Mouse (Mus musculus) erythroblast, embryonic 14.5 days (primary cell): ENCODE data around the gene Spink4. TPM values are rescaled to one million over a fixed set of nuclear protein-coding genes. Genes with fewer than 3 reads are reported as not detected.

Source experiments
- H3K27me3 ChIP-seq: 2 replicates; pipeline ENCODE4 v1.6.1; 2012; ENCODE audit warnings: inconsistent platforms; ENCODE audit not compliant: control insufficient read depth
- H3K36me3 ChIP-seq: 2 replicates; pipeline ENCODE4 v1.6.1; 2012; ENCODE audit warnings: mild to moderate bottlenecking, inconsistent platforms; ENCODE audit not compliant: control insufficient read depth
- H3K4me1 ChIP-seq: 2 replicates; pipeline ENCODE4 v1.6.1; 2012; ENCODE audit warnings: inconsistent platforms; ENCODE audit not compliant: control insufficient read depth
- H3K4me3 ChIP-seq: replicated peaks from 2 replicates; pipeline ENCODE3; 2012; ENCODE audit warnings: moderate library complexity, mild to moderate bottlenecking, inconsistent platforms
- H3K9me3 ChIP-seq: 2 replicates; pipeline ENCODE4 v1.6.1; 2012; ENCODE audit warnings: low read length, inconsistent platforms, mixed read lengths; ENCODE audit not compliant: control insufficient read depth
- GATA1 ChIP-seq: IDR thresholded peaks from 2 replicates; pipeline ENCODE4 v1.6.1; 2012; ENCODE audit warnings: low read length, inconsistent platforms, mixed read lengths
- TAL1 ChIP-seq: IDR thresholded peaks from 3 replicates; pipeline ENCODE4 v1.6.1; 2012; ENCODE audit warnings: low read length, inconsistent platforms, mixed read lengths
- polyA plus RNA-seq: library from polyadenylated mRNA; stranded (reverse); fragments of >175 nt; gene quantifications from 2 replicates; pipeline ENCODE4 v1.2.3, GENCODE M21; 2012

Spink4 gene
- polyA plus RNA-seq, 1 experiment: not detected

DNA sequence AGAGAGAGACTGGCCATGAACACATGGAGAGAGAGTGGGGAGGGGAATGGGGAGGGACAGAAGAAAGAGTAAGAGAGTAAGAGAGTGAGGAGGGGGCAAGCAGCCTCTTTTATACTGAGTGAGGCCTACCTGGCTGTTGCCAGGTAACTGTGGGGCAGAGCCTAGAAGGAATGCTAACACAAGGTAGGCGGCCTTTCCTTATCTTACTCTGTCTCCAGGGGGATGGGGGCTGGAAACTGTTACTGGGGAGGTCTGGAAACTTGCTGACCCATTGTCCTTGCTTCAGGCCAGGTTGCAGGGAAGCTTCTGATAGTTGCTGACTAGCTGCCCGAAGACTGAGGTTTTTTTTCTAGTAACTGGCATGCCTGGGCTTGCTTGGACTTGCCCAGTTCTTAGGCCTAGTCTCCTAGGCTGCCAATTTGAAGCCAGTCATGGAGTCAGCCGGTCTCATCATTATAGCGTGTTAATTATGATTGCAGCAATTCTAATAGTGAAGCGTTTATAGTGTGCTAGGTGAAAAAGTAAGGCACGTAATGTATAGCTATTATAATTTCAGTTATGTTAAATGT lies 21.3 kb upstream of the Spink4 start:
- no peaks in the 10 kb centered on the region for H3K27me3 ChIP-seq
- H3K9me3 ChIP-seq: peaks cover 5% of the 10 kb centered on the region; the same call in 1 of the 2 replicates
- TF ChIP-seq TAL1 (no peak), GATA1 (no peak)
- no peak overlapping the region for H3K4me3 ChIP-seq
- H3K4me1 ChIP-seq: peaks cover 11% of the 10 kb centered on the region
- no peaks in the 10 kb centered on the region for H3K36me3 ChIP-seq

DNA sequence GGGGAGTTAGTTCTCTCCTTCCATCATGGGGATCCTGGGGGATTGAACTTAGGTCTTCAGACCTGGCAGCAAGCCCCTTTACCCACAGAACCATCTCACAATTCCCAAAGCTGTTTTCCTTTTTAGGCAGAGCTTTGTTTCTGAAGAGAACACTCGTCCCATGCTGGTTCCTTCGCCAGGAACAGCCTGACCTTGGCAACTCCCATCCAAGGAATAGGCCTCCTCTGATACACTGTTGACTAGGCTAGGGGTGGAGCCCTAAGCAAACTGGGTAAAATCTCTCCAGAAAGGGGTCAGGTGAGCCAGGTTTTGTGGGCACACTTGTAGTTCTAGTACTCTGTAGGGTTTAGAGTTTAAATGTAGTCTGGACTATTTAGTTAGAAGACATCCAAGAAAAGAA lies 20.6 kb upstream of the Spink4 start:
- no peak overlapping the region for H3K4me3 ChIP-seq
- no peaks in the 10 kb centered on the region for H3K36me3 ChIP-seq
- no peak for TF ChIP-seq GATA1
- TF ChIP-seq TAL1: no peak
- peaks cover 5% of the 10 kb centered on the region; the same call in 1 of the 2 replicates for H3K9me3 ChIP-seq
- no peaks in the 10 kb centered on the region for H3K27me3 ChIP-seq
- peaks cover 11% of the 10 kb centered on the region for H3K4me1 ChIP-seq

DNA sequence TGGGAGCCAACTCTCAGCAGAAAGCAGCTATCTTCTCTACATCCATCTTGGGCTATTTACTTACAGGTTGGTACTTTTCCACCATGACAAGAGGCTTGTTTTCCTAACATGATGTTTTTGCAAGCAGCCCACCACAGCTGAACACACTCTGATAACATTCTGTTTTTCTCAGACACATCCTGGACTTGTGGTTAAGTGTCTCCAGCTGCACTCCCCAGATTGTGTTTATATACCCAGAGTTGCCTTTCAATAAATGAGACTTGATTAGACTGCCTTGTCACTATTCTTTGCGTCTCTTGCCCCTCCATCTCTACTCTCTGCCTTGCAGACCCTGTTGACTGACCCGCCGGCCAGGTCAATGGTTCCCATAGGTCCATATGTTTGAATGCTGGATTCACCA lies 19.8 kb upstream of the Spink4 start:
- H3K9me3 ChIP-seq: peaks cover 5% of the 10 kb centered on the region; the same call in 1 of the 2 replicates
- peaks cover 11% of the 10 kb centered on the region for H3K4me1 ChIP-seq
- no peaks in the 10 kb centered on the region for H3K27me3 ChIP-seq
- H3K36me3 ChIP-seq: no peaks in the 10 kb centered on the region
- no peak overlapping the region for H3K4me3 ChIP-seq
- TF ChIP-seq GATA1 (no peak), TAL1 (no peak)

DNA sequence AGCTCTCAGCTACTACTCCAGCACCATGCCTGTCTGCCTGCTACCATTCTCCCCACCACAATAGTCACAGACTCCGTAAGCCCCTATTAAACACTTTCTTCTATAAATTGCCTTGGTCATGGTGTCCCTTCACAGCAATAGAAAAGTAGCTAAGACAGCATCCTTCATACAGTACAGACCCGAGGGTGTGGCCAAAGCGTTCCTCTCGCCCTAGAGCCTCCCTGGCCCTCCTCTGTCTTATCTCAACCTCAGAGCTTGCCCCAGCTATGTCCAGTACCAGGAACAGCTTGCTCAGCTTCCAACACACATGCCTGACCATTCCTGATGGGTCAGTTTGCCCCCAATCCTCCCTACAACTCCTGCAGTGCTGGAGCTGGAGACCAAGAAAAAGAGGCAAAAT lies 19.2 kb upstream of the Spink4 start:
- Histone ChIP-seq H3K36me3 (no peaks in the 10 kb centered on the region), H3K27me3 (no peaks in the 10 kb centered on the region), H3K4me1 (peaks cover 11% of the 10 kb centered on the region), H3K4me3 (no peak overlapping the region), H3K9me3 (peaks cover 3% of the 10 kb centered on the region; the same call in 1 of the 2 replicates)
- TF ChIP-seq TAL1 (no peak), GATA1 (no peak)

DNA sequence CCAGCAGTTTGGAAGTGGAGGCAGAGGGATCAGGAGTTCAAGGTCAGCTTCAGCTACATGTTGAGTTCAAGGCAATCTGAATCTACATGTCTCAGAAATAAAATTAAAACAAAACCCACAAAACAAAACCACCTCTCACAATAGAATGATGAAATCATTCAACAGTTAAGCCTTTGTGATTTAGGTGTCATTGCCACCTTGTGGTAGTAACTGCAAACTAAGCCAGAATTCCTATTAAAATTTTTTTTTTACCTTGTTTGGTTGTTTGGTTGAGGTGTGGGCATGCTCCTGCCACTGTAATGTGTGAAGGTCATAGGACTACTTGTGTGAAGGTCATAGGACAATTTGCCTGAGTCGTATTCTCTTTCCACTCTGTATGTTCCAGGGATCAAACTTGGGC lies 13.6 kb upstream of the Spink4 start:
- H3K36me3 ChIP-seq: no peaks in the 10 kb centered on the region
- H3K4me1 ChIP-seq: no peaks in the 10 kb centered on the region; the same call in 1 of the 2 replicates
- H3K4me3 ChIP-seq: no peak overlapping the region

DNA sequence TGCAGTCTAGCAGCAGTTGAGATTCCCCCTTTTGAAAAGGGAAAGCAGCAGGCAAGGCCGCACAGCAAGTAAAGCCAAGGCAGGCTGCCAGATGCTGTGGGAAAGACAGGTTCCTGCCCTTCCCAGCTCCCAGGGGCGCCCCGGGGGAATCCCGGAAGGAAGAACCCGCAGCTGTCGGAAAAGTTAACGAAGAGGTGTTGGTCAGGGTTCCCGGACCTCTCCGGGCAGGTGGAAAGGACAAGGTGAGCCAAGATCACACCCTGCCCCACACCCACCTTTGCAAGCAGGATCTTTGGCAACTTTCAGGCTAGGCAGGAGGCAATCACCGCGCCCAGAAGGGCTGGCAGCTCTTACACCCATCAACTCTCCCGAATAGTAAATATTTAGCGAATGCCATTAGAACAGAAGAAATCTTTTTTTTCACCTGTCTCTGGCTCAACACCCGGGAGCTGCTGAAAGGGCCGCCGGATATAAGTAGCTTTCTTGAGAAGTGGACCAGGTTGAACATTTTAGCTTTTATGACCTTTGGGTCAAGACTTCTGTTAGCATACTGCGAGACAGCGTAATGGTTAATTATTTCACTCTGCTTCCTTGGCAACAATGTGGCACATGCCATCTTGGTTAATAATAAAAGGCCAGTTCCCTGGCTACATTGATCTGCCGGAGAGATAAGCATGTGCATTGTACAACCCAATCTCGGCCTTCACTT lies 11.4 kb upstream of the Spink4 start:
- no peak overlapping the region for H3K4me3 ChIP-seq
- H3K27me3 ChIP-seq: no peaks in the 10 kb centered on the region; the same call in 1 of the 2 replicates
- H3K9me3 ChIP-seq: no peaks in the 10 kb centered on the region
- H3K36me3 ChIP-seq: no peaks in the 10 kb centered on the region
- no peaks in the 10 kb centered on the region; the same call in 1 of the 2 replicates for H3K4me1 ChIP-seq
- TF ChIP-seq GATA1: peak; percentile 73
- TF ChIP-seq TAL1: no peak

More for the DNA sequence above, 13.6 kb upstream of the Spink4 start:
- no peaks in the 10 kb centered on the region; the same call in 1 of the 2 replicates for H3K27me3 ChIP-seq
- no peak for TF ChIP-seq GATA1
- no peaks in the 10 kb centered on the region for H3K9me3 ChIP-seq

DNA sequence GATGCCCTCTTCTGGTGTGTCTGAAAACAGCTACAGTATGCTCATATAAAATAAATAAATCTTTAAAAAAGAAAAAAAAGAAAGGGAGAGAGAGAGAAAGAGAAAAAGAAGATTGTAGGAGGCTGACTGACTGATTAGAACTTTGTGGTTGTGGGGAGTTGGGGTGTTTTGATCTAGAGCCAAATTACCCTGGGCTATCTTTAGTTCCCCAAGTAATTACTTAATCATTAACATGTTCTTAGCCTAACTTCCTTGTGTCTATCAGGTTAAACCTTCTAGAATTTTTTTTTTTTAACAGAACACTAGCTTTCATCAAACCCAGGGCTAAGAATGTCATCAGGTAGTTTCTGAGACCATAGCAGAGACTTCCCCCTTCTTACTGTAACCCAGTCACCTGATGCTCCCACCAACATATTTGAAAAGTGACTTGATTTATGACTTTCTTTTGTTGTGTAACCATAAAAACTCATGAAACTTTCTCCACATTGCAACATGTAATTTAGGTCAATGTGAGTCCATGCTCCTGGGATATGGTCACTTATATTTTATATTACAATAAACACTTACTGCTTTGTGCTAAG lies 5.5 kb upstream of the Spink4 start:
- no peak for TF ChIP-seq TAL1
- TF ChIP-seq GATA1: no peak
- Histone ChIP-seq H3K36me3 (no peaks in the 10 kb centered on the region), H3K4me1 (peaks cover 1% of the 10 kb centered on the region), H3K9me3 (peaks cover 4% of the 10 kb centered on the region), H3K4me3 (no peak overlapping the region), H3K27me3 (no peaks in the 10 kb centered on the region; the same call in 1 of the 2 replicates)

DNA sequence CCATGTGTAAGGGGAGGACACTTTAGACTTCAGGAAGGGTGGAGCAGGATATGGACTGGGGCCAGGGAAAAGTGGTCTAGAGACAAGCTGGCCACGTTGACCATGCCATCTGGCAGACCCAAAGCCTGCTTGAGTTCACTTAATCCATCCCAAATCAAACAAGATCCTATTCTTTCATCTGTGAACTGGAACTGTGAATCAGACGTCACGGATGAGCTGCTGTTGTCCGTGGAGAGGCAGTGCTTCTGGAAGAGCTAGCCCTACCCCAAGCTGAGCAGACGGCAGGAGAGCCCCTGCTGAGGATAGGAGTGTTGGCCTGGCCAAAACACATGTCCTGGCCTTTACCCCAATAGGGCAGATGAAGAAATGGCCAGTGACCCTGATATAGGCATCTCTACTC lies 3.9 kb upstream of the Spink4 start:
- Histone ChIP-seq H3K9me3 (peaks cover 4% of the 10 kb centered on the region), H3K4me3 (no peak overlapping the region), H3K27me3 (no peaks in the 10 kb centered on the region), H3K36me3 (no peaks in the 10 kb centered on the region), H3K4me1 (peaks cover 9% of the 10 kb centered on the region)
- TF ChIP-seq GATA1: no peak

DNA sequence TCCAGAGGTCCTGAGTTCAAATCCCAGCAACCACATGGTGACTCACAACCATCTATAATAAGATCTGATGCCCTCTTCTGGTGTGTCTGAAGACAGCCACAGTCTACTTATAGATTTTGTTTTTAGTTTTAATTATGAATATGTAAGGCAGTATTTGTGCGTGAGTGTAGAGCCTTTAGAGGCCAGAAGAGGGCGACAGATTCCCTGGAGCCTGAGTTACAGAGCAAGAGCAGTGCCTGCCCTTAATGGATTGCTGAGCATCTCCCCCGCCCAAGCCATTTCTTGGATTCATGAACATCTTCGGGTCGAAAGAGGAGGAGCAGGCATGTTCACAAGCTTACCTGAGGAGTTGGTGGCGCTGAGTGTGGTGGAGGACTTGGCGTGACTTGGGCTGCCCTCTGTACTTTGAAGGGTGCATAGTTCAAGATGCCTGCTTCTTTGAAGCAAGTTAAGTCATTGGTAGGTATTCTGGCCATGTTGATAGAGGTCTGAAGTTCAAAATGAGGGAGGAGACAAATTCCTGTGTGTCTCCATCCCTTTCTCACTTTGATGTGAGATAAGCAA lies 3.2 kb upstream of the Spink4 start:
- no peaks in the 10 kb centered on the region for H3K27me3 ChIP-seq
- H3K4me1 ChIP-seq: peaks cover 9% of the 10 kb centered on the region
- H3K4me3 ChIP-seq: no peak overlapping the region
- peaks cover 4% of the 10 kb centered on the region for H3K9me3 ChIP-seq
- H3K36me3 ChIP-seq: no peaks in the 10 kb centered on the region
- TF ChIP-seq TAL1: no peak
- TF ChIP-seq GATA1: no peak
